22 mouse cellular contexts compared by ENCODE assay signal in genomic region chr6:149580053-149580452, GRCm38 (mm10).
DNase-seq lines count a peak whose midpoint lies in the region; ATAC-seq and TF ChIP-seq lines count a peak whose summit lies in the region.
"Had no signal": no experiment of that assay in that cellular context is flagged by ENCODE, and none has a peak within 500 bp of the region (broad histone marks: within the 10 kb centered on the region; RNA-seq: fewer than 3 reads in every experiment).

No protein-coding gene starts in this region.

- no peak overlapping the region for H3K9ac ChIP-seq in midbrain, embryonic 11.5 days (ENCODE audit: low read length)
- no peak overlapping the region for H3K9ac ChIP-seq in midbrain, postnatal 0 days (replicated peaks; ENCODE audit: low read length, poor library complexity, severe bottlenecking)
- no peak overlapping the region for H3K9ac ChIP-seq in intestine, embryonic 15.5 days
- no peak overlapping the region for H3K9ac ChIP-seq in intestine, embryonic 16.5 days (ENCODE audit: low read depth, low read length)
- no peak overlapping the region for H3K9ac ChIP-seq in intestine, postnatal 0 days (ENCODE audit: low read depth, low read length)
- no peak overlapping the region for H3K9ac ChIP-seq in kidney, embryonic 14.5 days (ENCODE audit: low read depth, low read length)

- H3K4me1 ChIP-seq in midbrain, embryonic 11.5 days (ENCODE audit: control insufficient read depth, insufficient read depth, low read length) = no peaks in the 10 kb centered on the region
- no peaks in the 10 kb centered on the region for H3K4me1 ChIP-seq in midbrain, postnatal 0 days (ENCODE audit: insufficient read depth, low read length)
- H3K4me1 ChIP-seq in intestine, embryonic 15.5 days (replicated peaks) = no peaks in the 10 kb centered on the region
- H3K4me1 ChIP-seq in intestine, embryonic 16.5 days (ENCODE audit: control insufficient read depth, insufficient read depth, low read length) = no peaks in the 10 kb centered on the region
- 0 out of 2 replicates have a peak, but pooled peaks cover 3% of the 10 kb centered on the region for H3K4me1 ChIP-seq in intestine, postnatal 0 days (replicated peaks; ENCODE audit: control insufficient read depth, insufficient read depth, low read length)
- H3K4me1 ChIP-seq in kidney, embryonic 14.5 days (ENCODE audit: control insufficient read depth, insufficient read depth, low read length) = no peaks in the 10 kb centered on the region

- no peak for TF ChIP-seq CTCF in midbrain, postnatal 0 days (IDR thresholded peaks at IDR 0.05)
- TF ChIP-seq CTCF in intestine, postnatal 0 days (IDR thresholded peaks at IDR 0.05; ENCODE audit: low read depth) = no peak

- no peaks in the 10 kb centered on the region for H3K27me3 ChIP-seq in midbrain, embryonic 11.5 days (ENCODE audit: control insufficient read depth, insufficient read depth, low read length)
- H3K27me3 ChIP-seq in midbrain, postnatal 0 days (ENCODE audit: insufficient read depth, low read length) = no peaks in the 10 kb centered on the region
- no peaks in the 10 kb centered on the region for H3K27me3 ChIP-seq in intestine, embryonic 15.5 days (replicated peaks)
- H3K27me3 ChIP-seq in intestine, embryonic 16.5 days (replicated peaks; ENCODE audit: control insufficient read depth, insufficient read depth, low read length) = no peaks in the 10 kb centered on the region
- no peaks in the 10 kb centered on the region for H3K27me3 ChIP-seq in intestine, postnatal 0 days (replicated peaks; ENCODE audit: control insufficient read depth, insufficient read depth, low read length)
- no peaks in the 10 kb centered on the region for H3K27me3 ChIP-seq in kidney, embryonic 14.5 days (ENCODE audit: control insufficient read depth, insufficient read depth, low read length)
- H3K27me3 ChIP-seq: CH12.LX, Patski had no signal

- ATAC-seq in midbrain, embryonic 11.5 days (ENCODE audit: low FRiP score) = no peak
- no peak for ATAC-seq in midbrain, postnatal 0 days (ENCODE audit: low FRiP score)
- peak; percentile 69; the same call in 1 of the 2 replicates for ATAC-seq in intestine, embryonic 15.5 days
- ATAC-seq in intestine, embryonic 16.5 days = peak; percentile 83
- peak; percentile 88 for ATAC-seq in intestine, postnatal 0 days
- no peak for ATAC-seq in kidney, embryonic 14.5 days (ENCODE audit: low FRiP score, low TSS enrichment)
- ATAC-seq: activated CD4-positive, CD25-positive, alpha-beta regulatory T cell, adult 4 months; CD4-positive, CD25-positive, alpha-beta regulatory T cell, adult 4 months; Patski had no signal

- no peak overlapping the region for H3K4me3 ChIP-seq in midbrain, embryonic 11.5 days (ENCODE audit: low read depth, low read length)
- H3K4me3 ChIP-seq in midbrain, postnatal 0 days (ENCODE audit: low read depth, low read length) = no peak overlapping the region
- no peak overlapping the region for H3K4me3 ChIP-seq in intestine, embryonic 15.5 days (replicated peaks)
- H3K4me3 ChIP-seq in intestine, embryonic 16.5 days (ENCODE audit: low read length) = no peak overlapping the region
- H3K4me3 ChIP-seq in intestine, postnatal 0 days (ENCODE audit: low read depth, low read length) = no peak overlapping the region
- no peak overlapping the region for H3K4me3 ChIP-seq in kidney, embryonic 14.5 days (ENCODE audit: low read length)

- H3K4me2 ChIP-seq in midbrain, embryonic 11.5 days = no peak overlapping the region
- no peak overlapping the region for H3K4me2 ChIP-seq in midbrain, postnatal 0 days (ENCODE audit: low read depth, low read length, poor library complexity, severe bottlenecking)
- no peak overlapping the region for H3K4me2 ChIP-seq in intestine, embryonic 15.5 days (replicated peaks)
- no peak overlapping the region for H3K4me2 ChIP-seq in intestine, embryonic 16.5 days (ENCODE audit: low read depth, low read length)
- no peak overlapping the region for H3K4me2 ChIP-seq in intestine, postnatal 0 days (replicated peaks; ENCODE audit: low read depth)
- no peak overlapping the region for H3K4me2 ChIP-seq in kidney, embryonic 14.5 days (replicated peaks; ENCODE audit: low read depth, low read length)

- no peaks in the 10 kb centered on the region for H3K36me3 ChIP-seq in midbrain, embryonic 11.5 days (ENCODE audit: control insufficient read depth, insufficient read depth, low read length)
- no peaks in the 10 kb centered on the region for H3K36me3 ChIP-seq in midbrain, postnatal 0 days (ENCODE audit: insufficient read depth, low read length)
- H3K36me3 ChIP-seq in intestine, embryonic 15.5 days = 0 out of 2 replicates have a peak, but pooled peaks cover 5% of the 10 kb centered on the region
- no peaks in the 10 kb centered on the region for H3K36me3 ChIP-seq in intestine, embryonic 16.5 days (ENCODE audit: control insufficient read depth, insufficient read depth, low read length)
- peaks cover 12% of the 10 kb centered on the region for H3K36me3 ChIP-seq in intestine, postnatal 0 days (ENCODE audit: control insufficient read depth, insufficient read depth)
- H3K36me3 ChIP-seq in kidney, embryonic 14.5 days (ENCODE audit: control insufficient read depth, insufficient read depth, low read length) = no peaks in the 10 kb centered on the region; the same call in 1 of the 2 replicates
- H3K36me3 ChIP-seq: G1E had no signal

- no peaks in the 10 kb centered on the region for H3K9me3 ChIP-seq in midbrain, embryonic 11.5 days (ENCODE audit: control insufficient read depth, low read length)
- H3K9me3 ChIP-seq in midbrain, postnatal 0 days (ENCODE audit: low read length) = no peaks in the 10 kb centered on the region
- no peaks in the 10 kb centered on the region for H3K9me3 ChIP-seq in intestine, embryonic 15.5 days
- H3K9me3 ChIP-seq in intestine, embryonic 16.5 days (ENCODE audit: control insufficient read depth, low read length) = no peaks in the 10 kb centered on the region
- H3K9me3 ChIP-seq in intestine, postnatal 0 days (ENCODE audit: control insufficient read depth) = peaks cover 17% of the 10 kb centered on the region; the same call in 1 of the 2 replicates
- H3K9me3 ChIP-seq in kidney, embryonic 14.5 days (ENCODE audit: control insufficient read depth, low read length) = peaks cover 4% of the 10 kb centered on the region; the same call in 1 of the 2 replicates

- no peak overlapping the region for H3K27ac ChIP-seq in midbrain, embryonic 11.5 days (ENCODE audit: low read depth, low read length)
- no peak overlapping the region for H3K27ac ChIP-seq in midbrain, postnatal 0 days (ENCODE audit: low read depth, low read length)
- no peak overlapping the region for H3K27ac ChIP-seq in intestine, embryonic 15.5 days
- peak overlapping the region; percentile 6; the same call in 1 of the 2 replicates for H3K27ac ChIP-seq in intestine, embryonic 16.5 days (ENCODE audit: low read length)
- peak overlapping the region; percentile 9; the same call in 1 of the 2 replicates for H3K27ac ChIP-seq in intestine, postnatal 0 days (ENCODE audit: low read depth, low read length)
- no peak overlapping the region for H3K27ac ChIP-seq in kidney, embryonic 14.5 days (ENCODE audit: low read depth, low read length)

- peak; percentile 75 for DNase-seq in midbrain, embryonic 11.5 days (ENCODE audit: low spot score, missing footprints)
- no peak for DNase-seq in midbrain, postnatal 0 days (ENCODE audit: low spot score)
- DNase-seq in adrenal gland, postnatal 14 days = no peak
- DNase-seq in layer of hippocampus, adult 18-20 months (ENCODE audit: low spot score in 2 of 2) = no peak
- DNase-seq: adrenal gland, adult 2 months; adrenal gland, adult 8-10 months; adrenal gland, postnatal 10 days; adrenal gland, postnatal 25 days; adrenal gland, postnatal 36 days; B cell, adult 2 months; cerebellum, adult 11 months; cerebellum, adult 11-12 months; cerebellum, adult 18-20 months had no signal

Comparison
In these comparisons a context has a peak if more than half of its experiments do, and no peak if none do; other contexts are left out.
1. H3K27ac ChIP-seq: peak in intestine, embryonic 16.5 days (single experiment) and intestine, postnatal 0 days (single experiment); none in midbrain, embryonic 11.5 days (single experiment), midbrain, postnatal 0 days (single experiment), intestine, embryonic 15.5 days (single experiment) and kidney, embryonic 14.5 days (single experiment).
2. ATAC-seq: peak in intestine, embryonic 15.5 days (single experiment), intestine, embryonic 16.5 days (single experiment) and intestine, postnatal 0 days (single experiment); none in midbrain, embryonic 11.5 days (single experiment), midbrain, postnatal 0 days (single experiment) and kidney, embryonic 14.5 days (single experiment).